Mouse (Mus musculus): ENCODE results near the gene Fgfrl1.
"Not testable (repeated sequence)": the region's sequence is repeated elsewhere in the genome, so short reads cannot be mapped to it uniquely, and the experiment has no call there.

The Fgfrl1 gene

GRCm38 (mm10) chr5:108750328-108751210, 58.4 kb downstream of the Fgfrl1 start:
- DNase-seq (ENCODE audit: extremely low read depth, low read depth), result peak; percentile 39

- DNase-seq (ENCODE audit: extremely low read depth, low read depth), result not testable (repeated sequence)
Observed at GRCm38 (mm10) chr5:108751258-108751657, 59.1 kb downstream of the Fgfrl1 start.
